Mouse (Mus musculus) ES-Bruce4 (cell line): ENCODE results near the gene Aqp2.

Source experiments
- CTCF ChIP-seq: IDR thresholded peaks from one replicate; pipeline ENCODE4 v1.8.1; 2011; ENCODE audit warnings: low read depth, low read length
- EP300 ChIP-seq: IDR thresholded peaks from 2 replicates; pipeline ENCODE4 v1.6.1; 2011; ENCODE audit warnings: low read depth, low read length; ENCODE audit not compliant: insufficient read depth
- POLR2A ChIP-seq: IDR thresholded peaks from one replicate; pipeline ENCODE4 v1.8.1; 2011; ENCODE audit warnings: low read length; ENCODE audit not compliant: insufficient read depth

DNA sequence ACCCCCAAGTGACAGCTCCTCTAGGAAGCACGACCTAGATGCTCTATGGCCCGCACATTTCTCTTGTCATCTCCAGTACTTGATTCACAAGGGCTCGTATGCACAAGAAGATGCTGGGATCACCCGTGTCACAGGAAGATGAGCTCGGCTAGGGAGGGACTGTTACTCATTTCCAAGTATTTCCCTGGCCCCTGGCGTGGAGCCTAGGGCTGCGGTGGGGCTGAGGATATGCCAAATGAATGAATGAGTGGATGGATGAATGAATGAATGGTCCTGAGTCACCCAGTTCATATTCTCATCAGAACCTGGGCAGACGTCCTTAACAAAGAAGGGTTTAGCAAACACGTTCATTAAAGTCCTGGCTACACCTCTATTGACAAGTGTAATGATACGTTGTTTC is 18.6 kb upstream of the Aqp2 start:
- TF ChIP-seq CTCF (no peak), POLR2A (no peak), EP300 (no peak)
